Mouse (Mus musculus) olfactory bulb, adult 2 months (tissue): ENCODE results near the gene Olfr223.

Experiments
- CTCF ChIP-seq: fragments of 200-500 bp; IDR thresholded peaks from 2 replicates; pipeline ENCODE4 v1.5.1; 2012; ENCODE audit warnings: low read depth, mild to moderate bottlenecking, low read length, moderate library complexity; ENCODE audit not compliant: insufficient read depth
- POLR2A ChIP-seq: fragments of 200-500 bp; IDR thresholded peaks from 2 replicates; pipeline ENCODE4 v1.6.1; 2012; ENCODE audit warnings: mild to moderate bottlenecking, low read depth, low read length, moderate library complexity; ENCODE audit not compliant: insufficient read depth

DNA sequence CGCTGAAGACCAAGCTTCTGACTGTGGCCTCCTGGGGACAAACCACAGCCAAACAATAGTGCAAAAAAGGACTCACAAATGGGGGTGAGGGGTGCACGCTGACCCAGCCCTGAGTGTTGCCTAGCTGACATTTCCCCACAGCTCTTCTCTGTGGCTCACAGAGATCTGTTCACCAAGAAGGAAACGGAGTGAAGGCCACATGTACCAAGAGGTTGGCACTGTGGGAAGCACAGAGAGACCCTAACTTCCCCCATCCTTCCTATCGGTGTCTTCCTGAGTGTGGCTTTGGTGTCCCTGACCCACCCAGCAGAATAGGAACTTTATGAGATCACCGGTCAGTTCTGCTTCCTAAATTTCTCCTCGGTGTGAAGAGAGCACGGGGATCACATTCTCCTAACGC is 38.6 kb downstream of the Olfr223 start:
- TF ChIP-seq CTCF (no peak), POLR2A (no peak)
